Mouse (Mus musculus) telencephalon, adult 2 months (tissue): Measurements from ENCODE around the gene Ormdl3.

Experiments
- DNase-seq: peaks from one replicate; pipeline ENCODE4 v3.0.0-alpha.2; 2011; ENCODE audit warnings: low read depth, low spot score

The Ormdl3 gene

GRCm38 (mm10) chr11:98550975-98551828 lies 36.0 kb downstream of the Ormdl3 start, which contains the start of gene Zpbp2:
Gene Zpbp2, plus strand, starts transcription at chr11:98551097.
- DNase-seq: peak; percentile 86

GRCm38 (mm10) chr11:98550311-98550974 lies 36.7 kb downstream of the Ormdl3 start:
- DNase-seq: no peak

- no peak for DNase-seq
Measured at GRCm38 (mm10) chr11:98549363-98549762, 37.8 kb downstream of the Ormdl3 start.

DNA sequence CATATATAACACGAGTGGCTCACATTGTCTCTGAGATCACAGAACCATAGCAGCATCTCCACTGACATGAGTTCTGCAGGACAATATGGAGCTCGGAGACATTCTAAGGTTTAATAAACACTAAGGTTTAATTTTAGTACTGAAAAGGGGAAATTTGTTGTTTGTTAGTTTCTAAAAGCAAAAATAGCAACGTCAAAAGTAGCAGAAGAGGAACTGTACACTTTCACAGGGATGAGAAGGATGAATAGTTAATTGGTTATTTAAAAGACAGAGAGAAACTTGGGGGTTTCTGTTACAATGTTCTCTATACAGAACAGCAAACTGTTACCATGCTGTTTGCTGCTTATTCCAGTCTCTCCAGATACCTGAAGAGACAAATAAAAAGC lies 39.9 kb downstream of the Ormdl3 start:
- no peak for DNase-seq

GRCm38 (mm10) chr11:98546529-98547307 lies 40.5 kb downstream of the Ormdl3 start:
- no peak for DNase-seq

DNA sequence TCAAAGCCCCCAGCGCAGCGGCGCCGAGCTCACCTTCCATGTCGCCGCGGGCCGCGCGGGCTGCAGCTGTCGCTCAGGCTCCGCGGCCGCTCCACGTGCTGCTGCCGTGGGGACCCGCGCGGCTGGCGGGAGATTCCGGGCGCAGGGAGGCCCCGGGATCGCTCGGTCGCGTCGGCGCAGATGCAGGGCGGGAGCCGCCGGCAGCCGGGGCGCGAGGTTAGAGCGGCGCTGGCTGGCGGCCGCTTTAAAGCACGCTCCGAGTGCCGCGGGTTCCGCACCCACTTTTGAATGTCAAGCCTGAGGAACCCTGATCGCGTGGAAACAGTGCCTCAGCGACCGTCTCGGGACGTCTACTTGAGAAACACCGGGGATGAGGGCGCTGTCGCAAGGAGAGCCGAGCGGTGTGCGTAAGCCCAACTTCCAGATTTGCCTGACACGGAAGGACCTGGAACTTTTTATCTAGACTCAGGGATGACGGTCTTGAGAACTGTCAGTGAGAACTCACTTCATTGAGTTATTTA lies 41.4 kb downstream of the Ormdl3 start, which contains the start of gene Ikzf3:
Gene Ikzf3, minus strand, starts transcription at position 321 of the 521 bp plus-strand sequence.
- DNase-seq: no peak

GRCm38 (mm10) chr11:98544890-98545677 lies 42.1 kb downstream of the Ormdl3 start:
- no peak for DNase-seq

GRCm38 (mm10) chr11:98543414-98543813 lies 43.8 kb downstream of the Ormdl3 start:
- no peak for DNase-seq

- no peak for DNase-seq
Measured at GRCm38 (mm10) chr11:98542553-98542952, 44.6 kb downstream of the Ormdl3 start.

DNA sequence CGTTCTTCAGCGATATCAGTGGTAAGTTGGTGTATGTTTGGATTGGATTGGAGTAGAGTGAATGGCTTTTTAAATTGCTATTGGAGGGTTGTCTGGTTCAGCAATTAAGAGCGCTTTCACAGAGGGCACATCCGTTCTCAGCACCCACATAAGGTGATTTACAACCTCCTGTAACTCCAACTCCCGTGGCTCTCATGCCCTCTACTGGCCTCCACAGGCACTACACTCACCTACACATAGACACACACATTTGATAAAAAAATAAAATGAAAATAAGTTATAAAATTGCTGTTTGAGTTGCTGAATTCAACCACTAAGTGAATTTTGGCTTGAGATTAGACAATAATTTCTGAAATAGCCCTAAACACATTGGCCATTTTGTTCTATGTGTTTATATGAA lies 46.8 kb downstream of the Ormdl3 start:
- DNase-seq: no peak

DNA sequence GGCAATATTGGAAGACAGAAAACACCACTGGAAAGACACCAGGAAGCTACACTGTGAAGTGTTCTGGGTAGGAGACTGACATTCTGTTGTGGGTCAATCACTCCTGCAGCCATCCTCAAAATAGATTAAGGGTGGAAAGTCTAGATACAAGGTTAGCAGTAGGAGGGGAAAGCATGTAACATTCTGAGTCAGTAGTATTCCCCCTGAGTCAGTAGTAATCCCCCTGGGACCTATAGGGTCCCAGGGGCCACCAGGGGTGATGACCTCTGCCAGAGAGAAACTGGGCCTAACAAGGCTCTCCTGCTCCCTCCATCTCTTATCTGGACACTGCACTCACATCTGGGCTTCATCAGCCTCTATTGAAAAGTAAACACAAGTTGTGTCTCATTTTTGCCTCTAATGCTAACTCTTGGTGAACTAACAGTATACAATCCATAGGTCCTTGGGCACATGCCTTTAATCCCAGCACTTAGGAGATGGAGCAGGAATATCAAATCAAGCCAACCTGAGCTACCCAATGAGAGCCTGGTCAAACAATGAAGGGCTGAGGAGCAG lies 49.6 kb downstream of the Ormdl3 start:
- DNase-seq: no peak
